Mouse (Mus musculus) kidney, adult 11 months (tissue): ENCODE data around the gene Abcc3.

Experiments used
- DNase-seq: peaks from one replicate; pipeline ENCODE4 v3.0.0; 2022

Abcc3 gene

GRCm38 (mm10) chr11:94350337-94350736 lies 42.5 kb downstream of the Abcc3 start:
- DNase-seq = no peak

- no peak for DNase-seq
Observed at GRCm38 (mm10) chr11:94349839-94350238, 43.0 kb downstream of the Abcc3 start.

GRCm38 (mm10) chr11:94347063-94347575 lies 45.7 kb downstream of the Abcc3 start:
- DNase-seq = no peak

GRCm38 (mm10) chr11:94346611-94347010 lies 46.2 kb downstream of the Abcc3 start:
- DNase-seq = no peak

GRCm38 (mm10) chr11:94345926-94346325 lies 46.9 kb downstream of the Abcc3 start:
- no peak for DNase-seq

- DNase-seq = no peak
Observed at GRCm38 (mm10) chr11:94344470-94344869, 48.3 kb downstream of the Abcc3 start.

- no peak for DNase-seq
Observed at GRCm38 (mm10) chr11:94343955-94344358, 48.8 kb downstream of the Abcc3 start.

- no peak for DNase-seq
Observed at GRCm38 (mm10) chr11:94342114-94342905, 50.5 kb downstream of the Abcc3 start.

- no peak for DNase-seq
Observed at GRCm38 (mm10) chr11:94340948-94341933, 51.6 kb downstream of the Abcc3 start.

GRCm38 (mm10) chr11:94339732-94340585 lies 52.8 kb downstream of the Abcc3 start:
- peak; percentile 52 for DNase-seq

GRCm38 (mm10) chr11:94338347-94338746 lies 54.5 kb downstream of the Abcc3 start:
- no peak for DNase-seq

- no peak for DNase-seq
Observed at GRCm38 (mm10) chr11:94336551-94336950, 56.2 kb downstream of the Abcc3 start.

GRCm38 (mm10) chr11:94334386-94334968 lies 58.3 kb downstream of the Abcc3 start:
- no peak for DNase-seq

- DNase-seq = no peak
Observed at GRCm38 (mm10) chr11:94332726-94333125, 60.1 kb downstream of the Abcc3 start.

- DNase-seq = no peak
Observed at GRCm38 (mm10) chr11:94330211-94330610, 62.6 kb downstream of the Abcc3 start.

GRCm38 (mm10) chr11:94329270-94329891 lies 63.4 kb downstream of the Abcc3 start:
- DNase-seq = peak; percentile 54

- DNase-seq = no peak
Observed at GRCm38 (mm10) chr11:94328644-94329025, 64.2 kb downstream of the Abcc3 start.

GRCm38 (mm10) chr11:94327693-94328643 lies 64.8 kb downstream of the Abcc3 start, which contains the start of gene Ankrd40:
Gene Ankrd40, plus strand, starts transcription at chr11:94328001.
- DNase-seq = peak; percentile 95

GRCm38 (mm10) chr11:94326961-94327411 lies 65.8 kb downstream of the Abcc3 start:
- peak; percentile 44 for DNase-seq

- DNase-seq = no peak
Observed at GRCm38 (mm10) chr11:94324618-94325017, 68.2 kb downstream of the Abcc3 start.
